Mouse (Mus musculus): ENCODE data around the gene Stard13. TPM values are rescaled to one million over a fixed set of nuclear protein-coding genes. Genes with fewer than 3 reads are reported as not detected.
A peak's percentile ranks its signal among the peaks of the same experiment; 100 is the strongest.

Gene Stard13
- polyA plus RNA-seq, 1 experiment from 2014 or later = 2.4 TPM

DNA sequence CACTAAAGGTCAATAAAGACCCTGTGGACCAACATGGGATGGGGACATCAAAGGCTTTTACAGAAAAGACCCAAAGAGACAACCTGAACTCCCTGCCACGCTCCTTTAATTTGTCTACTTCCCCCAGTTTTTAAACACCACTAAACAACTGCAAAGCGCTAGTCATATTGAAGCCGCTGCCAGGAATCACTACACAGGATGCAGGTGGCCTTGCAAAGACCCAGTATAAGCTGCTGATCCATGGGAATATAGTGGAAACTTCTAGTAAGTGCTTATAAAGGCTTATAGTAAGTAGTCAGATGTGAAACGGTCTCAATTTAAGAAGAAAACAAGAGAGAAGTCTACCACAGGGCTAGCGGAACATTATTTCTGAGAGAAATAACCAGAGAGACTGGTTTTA, 42.9 kb downstream of the Stard13 start:
- Histone ChIP-seq H3K27me3 (0 out of 2 replicates have a peak, but pooled peaks cover 3% of the 10 kb centered on the region), H3K27ac (no peak overlapping the region), H3K9me3 (replicated peaks) (no peaks in the 10 kb centered on the region), H3K4me2 (no peak overlapping the region), H3K36me3 (ENCODE audit: poor library complexity, severe bottlenecking) (no peaks in the 10 kb centered on the region), H3K9ac (no peak overlapping the region), H3K4me3 (no peak overlapping the region), H3K4me1 (peaks cover 8% of the 10 kb centered on the region; the same call in 1 of the 2 replicates)
- ATAC-seq = no peak
- 74% methylated on average over 5 of the region's 5 CpGs for WGBS

DNA sequence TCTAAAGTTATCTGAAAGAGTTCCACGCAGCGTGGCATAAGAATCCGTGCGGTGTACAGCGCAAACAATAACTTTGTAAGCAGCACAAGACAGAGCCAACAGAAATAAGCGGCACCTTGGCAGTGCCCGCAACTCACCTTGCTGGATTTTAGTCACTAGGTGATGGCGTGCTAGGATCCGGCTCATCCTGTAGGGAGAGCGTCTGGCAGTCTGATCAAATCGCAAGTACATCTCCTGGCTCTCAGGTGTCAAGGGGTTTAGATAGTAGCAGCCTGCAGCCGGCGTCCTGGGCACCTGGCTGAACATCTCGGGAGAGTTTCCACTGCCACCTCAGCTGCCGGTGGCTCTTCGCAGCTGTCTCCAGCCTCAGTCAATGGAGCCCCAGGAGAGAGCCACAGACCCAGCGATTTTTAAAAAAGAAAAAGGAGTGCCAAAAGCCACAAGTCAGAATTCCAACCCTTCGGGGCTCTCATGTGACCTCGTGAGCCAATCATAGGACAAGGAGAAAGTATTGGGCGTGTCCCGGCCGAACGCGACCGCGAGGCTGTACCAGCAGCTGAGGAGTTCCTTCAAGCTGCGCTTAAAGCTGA, 43.8 kb downstream of the Stard13 start:
- WGBS = 2% methylated on average over 27 of the region's 27 CpGs
- Histone ChIP-seq H3K9ac (peak overlapping the region; percentile 63), H3K36me3 (ENCODE audit: poor library complexity, severe bottlenecking) (no peaks in the 10 kb centered on the region), H3K4me1 (peaks cover 8% of the 10 kb centered on the region; the same call in 1 of the 2 replicates), H3K4me3 (peak overlapping the region; percentile 54), H3K27me3 (0 out of 2 replicates have a peak, but pooled peaks cover 3% of the 10 kb centered on the region), H3K9me3 (replicated peaks) (no peaks in the 10 kb centered on the region), H3K4me2 (peak overlapping the region; percentile 89), H3K27ac (no peak overlapping the region)
- ATAC-seq = peak; percentile 96

DNA sequence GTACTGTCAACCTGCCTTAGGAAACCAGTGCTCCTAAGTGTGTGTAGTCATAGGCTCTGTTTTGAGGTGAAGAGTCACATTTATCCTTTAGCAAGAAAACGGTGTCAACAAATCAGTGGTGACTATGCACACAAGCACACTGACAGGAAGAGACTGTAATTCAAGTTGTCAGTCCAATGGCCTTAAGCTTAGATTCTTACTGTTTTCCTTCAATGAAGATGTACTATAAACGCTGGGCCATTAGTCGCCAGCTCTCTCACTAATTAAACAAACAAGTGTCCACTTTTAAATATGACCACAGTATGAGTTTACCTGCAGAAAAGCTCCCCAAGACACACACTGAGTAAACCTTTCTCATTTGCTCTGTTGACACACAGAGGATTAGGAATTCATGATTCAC, 44.3 kb downstream of the Stard13 start:
- Histone ChIP-seq H3K4me3 (peak overlapping the region; percentile 54), H3K4me1 (peaks cover 8% of the 10 kb centered on the region; the same call in 1 of the 2 replicates), H3K9ac (peak overlapping the region; percentile 63), H3K4me2 (peak overlapping the region; percentile 89), H3K27me3 (0 out of 2 replicates have a peak, but pooled peaks cover 3% of the 10 kb centered on the region), H3K27ac (no peak overlapping the region), H3K36me3 (ENCODE audit: poor library complexity, severe bottlenecking) (no peaks in the 10 kb centered on the region), H3K9me3 (replicated peaks) (no peaks in the 10 kb centered on the region)
- 51% methylated on average over 3 of the region's 3 CpGs for WGBS
- no peak for ATAC-seq

DNA sequence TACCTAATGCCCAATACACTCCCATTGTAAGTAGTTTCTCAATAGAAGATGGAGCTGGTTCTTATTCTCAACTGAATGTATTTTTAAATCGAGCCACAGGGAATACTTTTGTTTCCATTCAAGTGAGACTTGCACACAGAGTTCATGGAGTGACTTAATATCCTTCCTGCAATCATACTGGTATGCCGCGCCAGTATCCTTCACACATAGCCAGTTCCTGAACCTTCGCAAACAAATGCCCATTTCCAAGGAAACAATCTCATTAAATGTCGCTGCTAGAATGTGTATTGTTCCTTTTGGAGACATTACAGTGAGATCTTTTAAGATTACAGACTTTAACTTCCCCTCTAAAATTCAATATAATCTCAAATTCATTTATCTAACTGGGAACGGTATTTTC, 45.0 kb downstream of the Stard13 start:
- ATAC-seq = no peak
- H3K4me2 ChIP-seq = no peak overlapping the region
- 0 out of 2 replicates have a peak, but pooled peaks cover 3% of the 10 kb centered on the region for H3K27me3 ChIP-seq
- no peaks in the 10 kb centered on the region for H3K9me3 ChIP-seq (replicated peaks)
- H3K9ac ChIP-seq = no peak overlapping the region
- peaks cover 8% of the 10 kb centered on the region; the same call in 1 of the 2 replicates for H3K4me1 ChIP-seq
- H3K4me3 ChIP-seq = no peak overlapping the region
- WGBS = 76% methylated on average over 6 of the region's 6 CpGs
- H3K36me3 ChIP-seq (ENCODE audit: poor library complexity, severe bottlenecking) = no peaks in the 10 kb centered on the region
- H3K27ac ChIP-seq = no peak overlapping the region

DNA sequence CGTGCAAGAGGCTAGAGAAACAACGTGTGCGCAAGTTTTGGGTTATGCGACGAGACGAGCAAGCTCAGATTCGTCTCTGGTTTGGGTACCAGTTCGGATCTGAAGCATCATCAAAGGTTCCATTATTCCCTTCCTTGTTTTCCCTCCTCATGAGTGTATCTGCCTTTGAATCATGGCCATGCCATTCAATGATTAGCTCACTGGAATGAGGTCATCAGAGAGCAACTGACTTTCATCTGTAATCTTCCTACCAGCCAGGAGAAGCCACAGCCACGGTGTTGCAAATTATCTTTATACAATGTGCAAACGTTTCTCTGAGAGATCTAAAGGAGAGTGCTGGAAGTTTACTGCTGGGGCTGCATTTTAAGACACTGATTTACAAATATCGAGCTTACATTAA, 46.3 kb downstream of the Stard13 start:
- WGBS = 70% methylated on average over 11 of the region's 11 CpGs
- no peak for ATAC-seq

DNA sequence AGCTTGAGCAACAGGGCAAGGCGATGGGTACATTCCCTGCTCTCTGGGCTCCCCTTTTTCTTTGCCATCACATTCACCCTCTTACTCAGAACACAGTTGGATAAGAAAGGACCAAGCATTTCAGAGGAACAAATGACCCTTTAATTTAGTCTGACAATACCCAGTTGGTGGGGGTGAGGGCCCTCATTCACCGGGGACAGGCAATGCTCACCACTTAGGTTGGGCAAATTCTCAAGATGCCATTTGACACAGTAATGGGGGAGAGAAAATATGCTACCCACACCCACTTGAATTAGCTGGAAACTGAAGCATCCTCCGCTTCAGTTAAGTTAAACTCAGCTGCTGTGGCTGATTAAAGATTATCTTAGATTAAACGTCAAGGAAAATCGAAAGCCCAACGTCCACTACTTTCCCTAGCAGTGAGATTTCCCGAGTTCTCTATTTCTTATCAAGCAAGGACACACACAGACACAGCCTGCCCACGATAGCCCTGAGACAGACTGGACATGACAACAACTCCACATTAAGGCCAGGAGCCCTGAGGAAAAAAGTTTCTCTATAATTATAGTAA, 48.3 kb downstream of the Stard13 start:
- H3K27ac ChIP-seq = no peak overlapping the region
- peaks cover 8% of the 10 kb centered on the region; the same call in 1 of the 2 replicates for H3K4me1 ChIP-seq
- no peak overlapping the region for H3K9ac ChIP-seq
- 75% methylated on average over 8 of the region's 8 CpGs for WGBS
- H3K9me3 ChIP-seq (replicated peaks) = no peaks in the 10 kb centered on the region
- no peak overlapping the region for H3K4me2 ChIP-seq
- no peak for ATAC-seq
- H3K4me3 ChIP-seq = no peak overlapping the region
- H3K36me3 ChIP-seq (ENCODE audit: poor library complexity, severe bottlenecking) = no peaks in the 10 kb centered on the region
- H3K27me3 ChIP-seq = 0 out of 2 replicates have a peak, but pooled peaks cover 3% of the 10 kb centered on the region

More for the DNA sequence above, 46.3 kb downstream of the Stard13 start:
- Histone ChIP-seq H3K9me3 (replicated peaks) (no peaks in the 10 kb centered on the region), H3K36me3 (ENCODE audit: poor library complexity, severe bottlenecking) (no peaks in the 10 kb centered on the region), H3K9ac (no peak overlapping the region), H3K4me1 (peaks cover 8% of the 10 kb centered on the region; the same call in 1 of the 2 replicates), H3K27me3 (0 out of 2 replicates have a peak, but pooled peaks cover 3% of the 10 kb centered on the region), H3K4me2 (no peak overlapping the region), H3K4me3 (no peak overlapping the region), H3K27ac (no peak overlapping the region)

DNA sequence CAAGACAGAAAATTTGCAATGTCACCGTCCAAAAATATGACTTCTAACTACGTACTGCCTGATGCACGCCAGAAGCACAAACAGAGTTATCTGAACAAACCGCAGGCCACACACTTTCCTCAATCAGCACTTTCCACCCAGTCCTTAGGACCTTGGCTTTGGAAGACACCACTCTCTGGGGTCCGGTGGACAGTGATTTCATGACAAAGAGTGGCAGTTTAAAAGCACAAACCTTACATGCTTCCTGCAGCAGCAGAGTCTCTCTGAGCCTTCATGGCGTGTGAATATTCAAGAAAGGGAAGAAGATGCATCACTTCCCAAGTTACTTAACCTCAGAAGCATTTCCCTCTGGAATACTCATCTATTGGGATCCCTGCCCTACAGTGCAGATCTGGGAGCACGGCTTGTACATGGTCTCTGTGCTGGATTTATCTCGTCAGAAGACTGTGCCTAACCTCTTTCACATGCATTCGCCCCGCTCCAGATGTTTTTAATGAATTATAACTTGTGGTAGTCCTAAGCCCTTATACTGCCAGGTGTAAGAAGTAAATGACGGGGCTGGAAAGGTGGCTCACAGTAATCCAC, 49.9 kb downstream of the Stard13 start:
- H3K4me2 ChIP-seq = no peak overlapping the region
- no peaks in the 10 kb centered on the region for H3K4me1 ChIP-seq
- no peak overlapping the region for H3K27ac ChIP-seq
- no peaks in the 10 kb centered on the region for H3K36me3 ChIP-seq (ENCODE audit: poor library complexity, severe bottlenecking)
- H3K9ac ChIP-seq = no peak overlapping the region
- no peaks in the 10 kb centered on the region for H3K9me3 ChIP-seq (replicated peaks)
- H3K4me3 ChIP-seq = no peak overlapping the region
- no peaks in the 10 kb centered on the region for H3K27me3 ChIP-seq
- no peak for ATAC-seq
- 92% methylated on average over 11 of the region's 11 CpGs for WGBS

DNA sequence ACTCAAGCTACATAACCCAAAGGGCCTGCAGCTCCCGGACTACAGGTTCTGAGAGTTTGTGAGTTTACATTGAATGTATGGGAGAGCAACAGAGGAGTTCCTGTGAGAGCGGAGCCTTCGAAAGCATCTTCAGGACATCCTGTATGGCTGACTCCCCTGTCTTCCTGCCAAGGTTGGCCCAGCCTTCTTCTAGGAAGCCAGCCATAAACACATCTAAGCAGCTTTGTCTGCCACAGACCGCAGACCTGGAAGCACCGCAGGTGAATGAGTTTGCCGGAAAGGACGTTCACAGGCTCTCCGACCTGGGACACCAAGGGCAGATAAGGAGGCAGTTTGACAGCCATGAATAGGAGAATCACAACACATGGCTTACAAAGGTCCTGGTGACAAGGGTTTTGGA, 52.3 kb downstream of the Stard13 start:
- 95% methylated on average over 8 of the region's 8 CpGs for WGBS
- Histone ChIP-seq H3K27ac (no peak overlapping the region), H3K9me3 (replicated peaks) (no peaks in the 10 kb centered on the region)

DNA sequence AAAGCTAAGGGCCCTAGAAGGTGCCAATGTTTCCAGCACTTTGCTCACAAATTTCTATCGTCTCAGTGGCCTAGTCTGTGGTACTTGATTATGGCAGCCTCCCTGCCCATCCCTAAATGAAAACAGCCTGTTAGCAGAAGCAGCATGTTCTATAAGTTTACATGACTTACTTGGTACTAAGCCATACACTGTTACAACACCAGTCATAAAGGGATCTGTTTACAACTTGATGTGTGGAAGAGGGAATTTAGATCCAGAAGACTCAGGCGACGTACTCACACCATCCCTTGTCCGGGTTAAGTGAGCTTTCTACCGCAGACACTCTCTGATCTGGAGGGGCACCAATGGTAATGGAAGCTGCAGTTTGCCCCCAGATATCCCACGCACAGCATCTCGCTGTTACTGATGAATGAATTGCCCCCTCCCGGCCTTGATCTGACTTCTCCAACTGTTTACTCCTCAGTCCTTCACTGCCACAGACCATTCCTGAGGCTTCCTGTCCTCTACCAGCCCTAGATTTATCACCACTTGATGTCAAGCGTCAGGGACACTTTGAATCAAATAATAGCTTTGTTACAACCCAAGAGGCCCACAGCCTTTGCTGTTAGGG, 53.4 kb downstream of the Stard13 start:
- 88% methylated on average over 9 of the region's 9 CpGs for WGBS
- H3K36me3 ChIP-seq (ENCODE audit: poor library complexity, severe bottlenecking) = no peaks in the 10 kb centered on the region
- no peaks in the 10 kb centered on the region for H3K27me3 ChIP-seq
- no peak overlapping the region for H3K27ac ChIP-seq
- H3K9me3 ChIP-seq (replicated peaks) = no peaks in the 10 kb centered on the region
- H3K9ac ChIP-seq = no peak overlapping the region
- no peak overlapping the region for H3K4me2 ChIP-seq
- no peak for ATAC-seq
- no peaks in the 10 kb centered on the region for H3K4me1 ChIP-seq
- H3K4me3 ChIP-seq = no peak overlapping the region

More for the DNA sequence above, 52.3 kb downstream of the Stard13 start:
- H3K27me3 ChIP-seq = no peaks in the 10 kb centered on the region
- H3K36me3 ChIP-seq (ENCODE audit: poor library complexity, severe bottlenecking) = no peaks in the 10 kb centered on the region
- no peak for ATAC-seq
- no peak overlapping the region for H3K4me3 ChIP-seq
- no peak overlapping the region for H3K4me2 ChIP-seq
- no peak overlapping the region for H3K9ac ChIP-seq
- H3K4me1 ChIP-seq = no peaks in the 10 kb centered on the region

DNA sequence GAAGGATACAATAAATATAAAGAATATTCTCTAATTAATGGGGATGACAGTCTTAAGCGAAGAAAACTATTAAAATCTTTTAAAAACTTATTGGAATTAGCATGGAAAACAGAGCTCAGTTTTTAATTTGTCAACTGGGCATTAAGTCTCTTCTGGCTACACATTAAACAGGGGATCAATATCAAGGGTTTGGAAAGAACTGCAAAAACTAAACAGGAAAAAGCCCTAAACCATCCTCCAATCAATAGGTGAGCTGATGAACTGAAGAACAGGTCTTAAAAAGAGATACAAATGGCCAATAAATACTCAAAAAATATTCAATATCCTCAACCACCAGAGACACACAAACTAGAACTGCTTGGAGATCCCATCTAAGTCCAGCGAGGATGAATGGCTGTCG, 56.5 kb downstream of the Stard13 start:
- H3K4me3 ChIP-seq = no peak overlapping the region
- H3K9me3 ChIP-seq (replicated peaks) = no peaks in the 10 kb centered on the region
- no peaks in the 10 kb centered on the region for H3K4me1 ChIP-seq
- no peak overlapping the region for H3K4me2 ChIP-seq
- no peak for ATAC-seq
- no peak overlapping the region for H3K9ac ChIP-seq
- 88% methylated on average over 3 of the region's 3 CpGs for WGBS
- H3K27me3 ChIP-seq = no peaks in the 10 kb centered on the region
- H3K36me3 ChIP-seq (ENCODE audit: poor library complexity, severe bottlenecking) = no peaks in the 10 kb centered on the region
- no peak overlapping the region for H3K27ac ChIP-seq

DNA sequence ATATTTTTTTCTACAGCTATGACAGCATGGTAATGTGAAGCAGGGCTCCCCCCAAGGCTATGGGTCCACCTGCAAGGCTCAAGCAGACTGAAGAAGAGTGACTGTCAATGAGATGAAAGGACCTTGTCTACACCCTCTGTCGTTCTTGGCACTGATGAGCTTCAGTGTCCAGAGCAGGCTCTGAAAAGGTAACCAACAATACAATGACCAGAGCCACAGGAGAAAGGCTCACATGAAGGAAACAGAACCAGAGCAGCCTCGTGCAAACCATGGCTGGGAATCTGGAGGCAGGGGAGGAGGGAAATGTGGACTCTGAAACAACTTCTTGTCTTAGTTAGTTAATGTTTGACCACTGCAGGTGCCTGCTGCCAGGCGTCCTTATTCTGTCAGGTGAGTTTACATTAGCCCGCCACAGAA, 57.7 kb downstream of the Stard13 start:
- Histone ChIP-seq H3K27ac (no peak overlapping the region), H3K4me1 (no peaks in the 10 kb centered on the region), H3K27me3 (no peaks in the 10 kb centered on the region), H3K4me3 (no peak overlapping the region), H3K9ac (no peak overlapping the region), H3K4me2 (no peak overlapping the region), H3K9me3 (replicated peaks) (no peaks in the 10 kb centered on the region), H3K36me3 (ENCODE audit: poor library complexity, severe bottlenecking) (no peaks in the 10 kb centered on the region)
- 84% methylated on average over 4 of the region's 4 CpGs for WGBS
- ATAC-seq = no peak

All from forebrain, embryonic 13.5 days (tissue).